Mouse (Mus musculus) kidney, adult 2 months (tissue): ENCODE data around the gene Gm10447.

ENCODE experiments used
- CTCF ChIP-seq: fragments of 200-500 bp; conservative IDR thresholded peaks from 2 replicates; pipeline ENCODE4 v1.5.1; 2011; ENCODE audit warnings: low read depth, mild to moderate bottlenecking, control low read depth, low read length, moderate library complexity, mixed read lengths; ENCODE audit not compliant: insufficient read depth, insufficient read length
- POLR2A ChIP-seq: fragments of 200-500 bp; IDR thresholded peaks from one replicate; pipeline ENCODE4 v1.6.1; 2011; ENCODE audit warnings: low read depth, low read length, control low read depth

DNA sequence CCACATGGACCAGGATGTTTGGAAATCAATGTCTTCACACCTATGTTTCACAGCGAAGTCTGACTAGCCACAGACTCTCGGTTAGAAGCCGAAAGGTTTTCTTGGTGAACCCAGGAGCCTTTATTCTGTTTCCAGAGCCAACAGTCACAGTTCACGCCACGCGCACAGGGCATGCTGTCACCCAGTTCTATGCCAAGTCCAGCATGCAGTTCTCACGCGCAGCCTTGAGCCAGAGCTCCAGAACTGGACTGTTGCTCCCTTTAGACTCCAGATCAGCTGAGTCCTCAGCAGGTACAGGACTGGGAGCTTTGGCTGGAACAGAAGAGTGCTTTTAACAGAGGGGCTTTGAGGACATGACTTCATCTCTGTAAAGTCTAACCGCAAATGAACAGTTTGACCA, 4.5 kb downstream of the Gm10447 start:
- TF ChIP-seq CTCF: no peak
- TF ChIP-seq POLR2A: no peak
